Mouse (Mus musculus) hindbrain, embryonic 16.5 days (tissue): ENCODE measurements around the gene Pip. TPM values are rescaled to one million over a fixed set of nuclear protein-coding genes. Genes with fewer than 3 reads are reported as not detected.

Source experiments
- ATAC-seq: fragments of 200-750 bp; cut with Nextera tagmentation; 2 replicates; pipeline ENCODE4 v1.8.0; 2017; ENCODE audit warnings: moderate TSS enrichment, moderate library complexity
- H3K27ac ChIP-seq: fragments of 300-500 bp; sonication (generic); 2 replicates; pipeline ENCODE4 v1.5.1; 2014; ENCODE audit warnings: low read depth, mild to moderate bottlenecking, control low read depth, low read length, moderate library complexity
- H3K27me3 ChIP-seq: fragments of 300-500 bp; sonication (generic); replicated peaks from 2 replicates; pipeline ENCODE4 v1.6.1; 2014; ENCODE audit warnings: low read length; ENCODE audit not compliant: control insufficient read depth, insufficient read depth
- H3K36me3 ChIP-seq: fragments of 300-500 bp; sonication (generic); 2 replicates; pipeline ENCODE4 v1.6.1; 2014; ENCODE audit warnings: mild to moderate bottlenecking, low read length, moderate library complexity, mixed read lengths; ENCODE audit not compliant: control insufficient read depth, insufficient read depth
- H3K4me1 ChIP-seq: fragments of 300-500 bp; sonication (generic); 2 replicates; pipeline ENCODE4 v1.6.1; 2014; ENCODE audit warnings: low read depth, low read length; ENCODE audit not compliant: control insufficient read depth, insufficient read depth
- H3K4me2 ChIP-seq: fragments of 300-500 bp; sonication (generic); 2 replicates; pipeline ENCODE4 v1.6.1; 2014; ENCODE audit warnings: mild to moderate bottlenecking, low read length, control low read depth, moderate library complexity
- H3K4me3 ChIP-seq: fragments of 300-500 bp; sonication (generic); 2 replicates; pipeline ENCODE4 v1.5.1; 2014; ENCODE audit warnings: mild to moderate bottlenecking, low read length, control low read depth, moderate library complexity
- H3K9ac ChIP-seq: fragments of 300-500 bp; sonication (generic); 2 replicates; pipeline ENCODE4 v1.6.1; 2014; ENCODE audit warnings: low read depth, mild to moderate bottlenecking, control low read depth, low read length, moderate library complexity
- H3K9me3 ChIP-seq: fragments of 300-500 bp; sonication (generic); 2 replicates; pipeline ENCODE4 v1.6.1; 2014; ENCODE audit warnings: mild to moderate bottlenecking, low read length, moderate library complexity; ENCODE audit not compliant: control insufficient read depth
- WGBS: fragments of 180-500 bp; shearing (Covaris S2); extraction: QIAGEN DNeasy Blood & Tissue Kit; methylation state at CpG from one replicate; pipeline ENCODE4 v1.1.7; 2014; 5-methylcytosine and 5-hydroxymethylcytosine counted together
- polyA plus RNA-seq: library from polyadenylated mRNA; unstranded; fragments of >200 nt; fragmentation: Nextera tagmentation; extraction: Ambion mirVana; gene quantifications from 2 replicates; pipeline ENCODE4 v1.2.1, GENCODE M21; 2015

Pip gene
- polyA plus RNA-seq: not detected in 2 replicates

DNA sequence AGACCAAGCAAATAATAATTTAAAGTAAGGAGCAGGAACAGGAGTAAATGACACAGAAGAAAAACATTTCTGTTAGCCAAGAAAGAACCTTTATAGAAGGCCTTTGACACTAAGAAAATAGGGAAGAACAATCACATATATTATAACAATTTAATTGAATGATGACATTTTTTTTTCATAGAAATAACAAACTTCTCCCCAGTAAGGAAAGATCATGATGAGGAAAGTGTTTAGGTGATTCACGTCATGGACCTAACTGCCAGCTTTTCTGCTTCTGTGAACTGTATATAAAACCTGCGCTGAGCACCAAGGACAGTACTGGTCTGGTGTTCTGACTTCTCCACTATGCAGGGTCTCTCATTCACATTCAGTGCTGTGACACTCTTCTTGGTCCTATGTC is at the start of gene Pip:
Gene Pip (plus strand): TSS at position 301 of the 400 bp plus-strand sequence.
- 92% methylated on average over 2 of the region's 2 CpGs for WGBS
- H3K4me1 ChIP-seq: no peaks in the 10 kb centered on the region
- no peak within 1 kb of the TSS for H3K4me2 ChIP-seq
- no peaks in the 10 kb centered on the region for H3K36me3 ChIP-seq
- H3K27ac ChIP-seq: no peak within 1 kb of the TSS
- no peak within 1 kb of the TSS for H3K4me3 ChIP-seq
- no peaks in the 10 kb centered on the region for H3K27me3 ChIP-seq
- no peaks in the 10 kb centered on the region for H3K9me3 ChIP-seq
- no peak for ATAC-seq
- no peak within 1 kb of the TSS for H3K9ac ChIP-seq

DNA sequence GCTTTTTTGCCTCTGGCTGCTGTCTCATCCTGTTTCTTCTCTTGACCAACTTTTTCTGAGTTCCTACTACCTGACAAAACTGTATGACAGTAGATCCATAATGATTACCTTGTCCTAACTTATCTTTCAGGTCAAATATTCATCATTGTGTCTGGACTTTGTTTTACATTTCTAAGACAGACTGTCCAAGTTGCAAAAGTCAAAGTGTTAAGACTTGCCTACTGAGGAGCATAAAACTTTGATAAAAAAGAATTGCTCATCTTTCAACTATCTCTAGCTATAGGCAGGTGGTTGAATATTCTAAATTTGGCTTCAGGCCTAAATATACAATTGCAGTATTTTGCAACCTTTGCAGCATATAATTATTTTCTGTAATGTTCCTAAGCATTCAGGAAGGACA is 23.2 kb upstream of the Pip start:
- Histone ChIP-seq H3K27me3 (no peaks in the 10 kb centered on the region), H3K4me2 (no peak overlapping the region), H3K9ac (no peak overlapping the region), H3K27ac (no peak overlapping the region), H3K4me3 (no peak overlapping the region), H3K9me3 (no peaks in the 10 kb centered on the region), H3K36me3 (no peaks in the 10 kb centered on the region), H3K4me1 (no peaks in the 10 kb centered on the region)
- no peak for ATAC-seq

DNA sequence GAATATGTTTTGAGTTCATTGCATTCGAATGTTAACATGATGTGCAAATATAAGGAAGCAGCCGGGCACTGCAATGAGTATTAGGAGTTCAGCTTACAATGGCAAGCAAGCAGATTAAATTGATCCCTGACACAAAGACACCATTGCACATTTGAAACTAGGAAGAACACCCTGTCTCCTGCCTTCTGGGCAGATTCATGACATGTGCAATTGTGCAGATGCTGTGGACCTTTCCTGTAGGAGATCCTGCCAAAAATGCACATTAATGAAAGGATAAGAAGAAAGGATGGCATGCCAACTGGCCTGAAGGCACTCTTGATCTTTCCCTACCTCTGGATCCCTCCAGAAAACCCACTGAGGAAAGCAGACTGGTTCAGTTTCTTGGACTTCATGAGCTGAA is 17.8 kb upstream of the Pip start:
- Histone ChIP-seq H3K9ac (no peak overlapping the region), H3K27me3 (no peaks in the 10 kb centered on the region), H3K27ac (no peak overlapping the region), H3K9me3 (no peaks in the 10 kb centered on the region), H3K4me1 (no peaks in the 10 kb centered on the region), H3K4me3 (no peak overlapping the region), H3K36me3 (no peaks in the 10 kb centered on the region), H3K4me2 (no peak overlapping the region)
- 84% methylated on average over 2 of the region's 2 CpGs for WGBS
- ATAC-seq: no peak

- 83% methylated on average over 3 of the region's 3 CpGs for WGBS
- Histone ChIP-seq H3K27me3 (no peaks in the 10 kb centered on the region), H3K9ac (no peak within 1 kb of the TSS), H3K36me3 (no peaks in the 10 kb centered on the region), H3K27ac (no peak within 1 kb of the TSS), H3K9me3 (no peaks in the 10 kb centered on the region), H3K4me2 (no peak within 1 kb of the TSS), H3K4me1 (no peaks in the 10 kb centered on the region), H3K4me3 (no peak within 1 kb of the TSS)
- ATAC-seq: no peak
Measured at GRCm38 (mm10) chr6:41852689-41853088, 5.4 kb downstream of the Pip start, which contains the start of gene Sval2. TSS of gene Sval2 (plus strand) at chr6:41852989.

DNA sequence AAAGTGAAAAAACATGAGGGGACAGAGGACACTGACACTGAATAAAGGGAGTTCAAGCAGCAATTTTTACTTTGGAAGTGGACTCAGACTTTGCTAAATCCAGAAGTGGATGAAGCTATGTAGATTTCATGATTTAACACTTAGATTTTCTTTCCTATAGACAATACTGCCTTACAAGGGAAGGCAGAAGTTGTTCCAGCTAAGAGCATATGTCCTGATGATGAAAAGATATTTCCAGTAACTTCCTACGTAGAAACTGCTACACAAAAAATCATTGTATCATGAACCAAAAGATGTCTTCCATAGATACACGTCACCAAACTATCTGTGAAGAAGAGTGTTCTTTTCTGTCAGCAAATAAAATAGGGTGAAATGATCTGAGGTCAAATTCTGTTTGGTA is 16.7 kb downstream of the Pip start:
- Histone ChIP-seq H3K4me1 (no peaks in the 10 kb centered on the region), H3K4me3 (no peak overlapping the region), H3K4me2 (no peak overlapping the region), H3K9ac (no peak overlapping the region), H3K27me3 (no peaks in the 10 kb centered on the region), H3K36me3 (no peaks in the 10 kb centered on the region), H3K27ac (no peak overlapping the region), H3K9me3 (no peaks in the 10 kb centered on the region)
- ATAC-seq: no peak
- 92% methylated on average over 2 of the region's 2 CpGs for WGBS

Other genes with a start within 250 kb of the Pip start
- 39.4 and 46.6 TPM in 2 replicates for gene Ephb6, start 242.1 kb upstream of the Pip start, polyA plus RNA-seq
- gene Trpv6, start 211.1 kb upstream of the Pip start, polyA plus RNA-seq: 0.61 and 1.2 TPM in 2 replicates
- gene Trpv5, start 166.8 kb upstream of the Pip start, polyA plus RNA-seq: not detected in 2 replicates
- not detected in 2 replicates for gene Llcfc1, start 163.1 kb upstream of the Pip start, polyA plus RNA-seq
- gene Kel, start 143.2 kb upstream of the Pip start, polyA plus RNA-seq: 0.25 and 0.50 TPM in 2 replicates
- not detected in 2 replicates for gene Olfr459, start 72.4 kb upstream of the Pip start, polyA plus RNA-seq
- not detected in 2 replicates for gene Sval2, start 5.5 kb downstream of the Pip start, polyA plus RNA-seq
- not detected in 2 replicates for gene Sval1, start 104.1 kb downstream of the Pip start, polyA plus RNA-seq
- gene Sval3, start 120.6 kb downstream of the Pip start, polyA plus RNA-seq: not detected in 2 replicates
- gene Sva, start 190.9 kb downstream of the Pip start, polyA plus RNA-seq: not detected in 2 replicates